Mouse (Mus musculus) bone marrow, adult 2 months (tissue): ENCODE measurements at regions not wholly inside any gene's neighbourhood (a gene's known extent, or its start where the extent isn't known, plus 50 kb on each side); places are given as distances from the start of the nearest gene placed in this dataset.

Source experiments
- CTCF ChIP-seq: fragments of 200-500 bp; IDR thresholded peaks from 2 replicates; pipeline ENCODE4 v1.5.1; 2011; ENCODE audit warnings: low read length, control low read depth; ENCODE audit not compliant: control insufficient read depth, insufficient read depth
- POLR2A ChIP-seq: fragments of 200-500 bp; IDR thresholded peaks from 2 replicates; pipeline ENCODE4 v1.6.1; 2011; ENCODE audit warnings: low read depth, mild to moderate bottlenecking, control low read depth, low read length, borderline replicate concordance; ENCODE audit not compliant: control insufficient read depth

DNA sequence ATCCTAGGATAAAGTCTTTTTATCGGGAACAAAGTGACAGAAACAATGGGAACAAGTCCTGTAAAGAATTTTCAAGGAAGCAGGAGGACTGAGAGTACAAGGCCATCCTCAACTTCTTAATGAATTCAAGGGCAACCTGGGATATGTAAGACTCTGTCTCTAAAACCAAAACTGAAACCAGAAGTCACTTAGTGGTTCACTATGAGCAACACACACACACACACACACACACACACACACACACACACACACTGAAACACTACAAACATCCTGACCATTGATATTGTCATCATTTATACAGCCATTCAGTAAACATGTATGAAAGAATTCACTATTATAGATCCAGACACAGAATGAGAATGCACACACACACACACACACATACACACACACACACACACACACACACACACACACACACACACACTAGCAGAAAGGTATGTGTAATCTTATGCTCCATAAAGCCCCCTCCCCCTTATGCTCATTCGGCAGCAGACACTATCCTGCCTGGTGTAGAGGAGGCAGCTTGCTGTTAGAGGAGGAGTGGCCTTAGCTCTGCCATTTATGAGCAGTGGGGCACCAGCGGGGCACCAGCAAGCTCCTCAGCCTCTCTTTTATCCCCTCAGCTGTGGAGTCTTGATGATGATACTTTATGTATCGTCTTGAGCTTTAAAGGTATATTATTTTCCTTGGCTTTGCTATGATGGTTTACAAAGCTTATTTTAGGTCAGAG, 111.3 kb downstream of the Kcnrg start:
- TF ChIP-seq POLR2A (no peak), CTCF (no peak)
